Mouse (Mus musculus): ENCODE measurements at regions not wholly inside any gene's neighbourhood (a gene's known extent, or its start where the extent isn't known, plus 50 kb on each side); places are given as distances from the start of the nearest gene placed in this dataset.
"Not testable (repeated sequence)": the region's sequence is repeated elsewhere in the genome, so short reads cannot be mapped to it uniquely, and the experiment has no call there.

DNA sequence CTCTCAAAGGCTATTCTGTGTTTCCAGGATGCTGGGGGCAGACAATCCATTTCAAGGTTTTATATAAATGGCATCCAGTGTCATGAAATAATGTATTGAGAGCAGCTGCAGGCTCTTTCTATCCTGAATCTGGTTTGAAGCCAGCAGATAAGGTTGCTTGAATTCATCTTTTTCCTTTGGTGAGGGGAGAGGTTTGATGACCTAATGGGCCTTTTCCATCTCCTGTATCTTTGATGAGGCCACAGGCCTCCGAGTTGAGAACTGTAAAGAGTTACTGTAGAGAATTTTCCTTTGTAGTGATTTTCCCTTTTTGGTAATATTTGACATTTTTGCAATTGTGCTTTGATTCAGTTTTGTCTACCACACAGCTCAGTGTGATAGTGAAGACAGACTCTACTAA lies 458.8 kb upstream of the 1700008P02Rik start:
- DNase-seq (ENCODE audit: low spot score) = no peak

DNA sequence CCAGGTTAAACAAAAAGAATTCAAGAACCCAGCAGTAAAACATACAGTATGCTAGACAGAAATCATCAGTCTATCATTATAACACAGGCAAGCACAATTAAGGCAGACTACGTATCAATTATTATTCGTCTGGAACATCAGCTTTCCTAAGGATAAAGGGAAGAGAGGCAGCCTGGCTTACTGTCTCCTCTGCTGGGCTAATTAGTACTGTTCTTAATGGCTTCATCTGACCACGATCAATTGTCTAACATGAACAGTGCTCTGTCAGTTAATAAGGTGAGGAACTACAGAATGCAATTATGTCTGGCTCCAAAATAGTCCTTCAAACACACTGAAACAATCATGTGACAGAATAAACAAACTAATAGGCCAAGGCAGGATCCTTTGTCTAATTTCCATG lies 456.6 kb upstream of the 1700008P02Rik start:
- DNase-seq (ENCODE audit: low spot score) = no peak

- DNase-seq (ENCODE audit: low spot score) = no peak
Observed at GRCm38 (mm10) chr3:7074488-7074887, 454.2 kb upstream of the 1700008P02Rik start.

- DNase-seq (ENCODE audit: low spot score) = no peak
Observed at GRCm38 (mm10) chr3:7041372-7042057, 421.3 kb upstream of the 1700008P02Rik start.

GRCm38 (mm10) chr3:7035833-7036232 lies 415.6 kb upstream of the 1700008P02Rik start:
- DNase-seq (ENCODE audit: low spot score) = no peak

DNA sequence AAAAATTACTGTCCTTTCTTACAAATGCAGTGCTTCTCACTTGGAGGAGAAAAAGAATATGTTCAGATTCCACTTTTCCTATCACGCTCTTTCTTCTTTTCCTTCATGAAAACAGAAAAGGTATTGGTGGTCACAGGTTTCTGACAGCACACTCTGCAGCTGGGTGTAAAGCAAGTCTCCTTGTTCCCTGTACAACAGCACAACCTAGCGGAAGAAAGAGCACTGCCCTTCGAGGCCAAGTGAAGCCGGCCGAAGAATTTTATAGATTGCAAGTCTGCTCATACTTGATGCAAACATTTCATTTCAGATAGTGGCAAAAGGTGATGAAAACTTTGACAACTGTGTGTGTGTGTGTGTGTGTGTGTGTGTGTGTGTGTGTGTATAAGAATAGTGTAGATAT lies 407.6 kb upstream of the 1700008P02Rik start:
- DNase-seq (ENCODE audit: low spot score) = peak; percentile 12

DNA sequence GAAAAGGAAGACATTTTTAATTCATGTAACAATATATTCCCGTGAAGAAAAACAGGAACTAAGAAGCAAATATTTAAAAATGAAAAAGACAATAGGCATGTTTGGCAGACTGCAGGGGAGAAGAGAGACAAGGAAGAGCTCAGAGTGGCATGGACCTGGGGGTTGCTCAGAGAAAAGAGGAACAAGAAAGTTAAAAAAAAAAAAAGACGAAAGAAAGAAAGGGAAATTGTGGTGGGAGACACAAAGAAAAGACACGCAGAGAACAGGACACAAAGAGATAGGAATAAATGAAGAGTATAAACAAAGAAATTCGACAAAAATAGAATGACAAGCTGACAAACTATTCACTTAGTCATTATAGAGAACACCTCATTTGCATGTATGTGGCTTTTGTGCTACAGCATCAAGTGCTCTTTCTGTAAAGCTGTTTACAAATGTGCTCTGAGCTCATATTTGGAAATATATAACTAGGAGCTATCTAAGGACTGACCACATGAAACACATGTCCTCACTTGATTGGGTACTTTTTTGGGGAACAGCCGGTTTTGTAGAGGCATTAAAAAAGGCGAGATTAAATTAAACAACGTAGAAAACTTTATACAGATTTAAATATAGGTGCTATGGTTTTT lies 394.2 kb upstream of the 1700008P02Rik start:
- DNase-seq (ENCODE audit: low spot score) = no peak

DNA sequence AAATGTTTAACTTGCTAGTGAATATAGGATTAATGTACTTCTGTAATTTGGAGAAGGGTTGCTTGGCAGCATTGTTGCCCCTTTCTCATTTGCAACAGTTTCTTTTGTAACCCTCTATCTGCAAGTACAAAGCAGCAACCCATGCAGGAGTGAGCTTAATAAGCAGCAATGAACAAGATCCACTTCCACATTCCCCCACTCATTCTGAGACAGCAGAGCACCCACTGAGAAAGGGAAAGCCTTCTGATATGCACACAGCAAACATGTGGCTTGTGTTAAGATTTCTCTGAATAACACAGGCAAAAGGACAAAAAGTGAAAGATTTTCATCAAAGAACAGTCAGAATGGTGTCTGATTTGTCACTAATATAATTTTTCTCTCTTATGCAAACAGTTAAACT lies 393.3 kb upstream of the 1700008P02Rik start:
- no peak for DNase-seq (ENCODE audit: low spot score)

DNA sequence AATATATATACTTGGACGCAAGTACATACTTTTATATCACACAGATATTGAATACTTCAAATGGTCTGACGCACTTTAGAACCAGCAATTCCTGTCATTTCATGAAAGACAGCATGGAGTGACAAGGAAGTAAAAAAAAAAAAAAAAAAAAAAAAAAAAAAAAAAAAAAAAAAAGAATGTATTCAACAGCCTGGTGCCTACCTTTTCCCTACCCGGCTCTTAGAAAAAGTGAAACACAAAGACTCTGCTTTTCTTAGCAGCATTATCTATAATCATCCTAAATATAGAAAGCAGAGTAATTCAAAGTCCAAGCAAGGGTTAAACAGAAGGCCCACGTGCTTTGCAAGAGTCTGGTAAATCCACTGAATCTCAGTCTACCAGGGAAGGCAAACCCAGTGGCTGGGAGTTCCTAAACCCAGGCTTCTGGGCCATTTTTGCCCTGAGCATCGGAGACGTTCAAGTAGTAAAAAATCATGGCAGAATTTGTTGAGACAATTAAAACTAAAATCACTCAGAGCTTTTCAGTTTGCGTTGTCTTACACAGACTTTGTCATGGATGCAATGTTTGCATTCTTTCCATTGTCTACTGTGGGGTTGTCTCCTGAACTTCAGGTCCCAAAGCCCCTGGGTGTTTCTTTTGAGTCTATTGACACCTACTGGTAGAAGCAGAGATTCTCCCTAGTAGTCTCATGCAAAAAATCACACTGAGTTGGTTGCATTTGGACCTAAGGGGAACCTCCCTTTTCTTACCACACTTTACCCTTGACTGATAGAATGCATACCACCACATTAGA lies 390.2 kb upstream of the 1700008P02Rik start:
- DNase-seq (ENCODE audit: low spot score) = no peak

DNA sequence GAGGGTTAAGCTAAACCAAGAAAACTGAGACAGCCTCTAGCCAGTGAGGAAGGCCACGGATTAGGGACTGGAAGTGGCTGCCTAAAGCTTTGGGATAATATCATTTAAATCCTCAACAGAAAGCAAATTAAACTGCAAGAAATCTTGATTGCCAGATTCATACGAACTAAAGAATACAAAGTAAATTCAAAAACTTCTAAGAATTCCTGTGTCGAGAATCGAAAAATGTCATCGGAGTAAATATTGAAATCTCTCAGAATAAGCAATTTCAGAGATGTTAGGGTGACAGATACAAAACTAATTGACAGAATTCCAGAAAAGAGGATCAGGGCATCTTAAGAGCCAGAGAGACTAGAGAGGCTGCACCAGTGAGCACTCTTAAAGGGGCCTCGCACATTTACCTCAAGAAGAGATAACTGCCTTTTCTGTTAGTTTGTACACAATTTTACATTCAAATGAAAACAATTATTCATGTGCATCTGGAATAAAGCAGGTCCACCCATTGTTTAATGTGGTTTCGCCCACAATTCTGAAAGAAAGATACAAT lies 388.5 kb upstream of the 1700008P02Rik start:
- no peak for DNase-seq (ENCODE audit: low spot score)

DNA sequence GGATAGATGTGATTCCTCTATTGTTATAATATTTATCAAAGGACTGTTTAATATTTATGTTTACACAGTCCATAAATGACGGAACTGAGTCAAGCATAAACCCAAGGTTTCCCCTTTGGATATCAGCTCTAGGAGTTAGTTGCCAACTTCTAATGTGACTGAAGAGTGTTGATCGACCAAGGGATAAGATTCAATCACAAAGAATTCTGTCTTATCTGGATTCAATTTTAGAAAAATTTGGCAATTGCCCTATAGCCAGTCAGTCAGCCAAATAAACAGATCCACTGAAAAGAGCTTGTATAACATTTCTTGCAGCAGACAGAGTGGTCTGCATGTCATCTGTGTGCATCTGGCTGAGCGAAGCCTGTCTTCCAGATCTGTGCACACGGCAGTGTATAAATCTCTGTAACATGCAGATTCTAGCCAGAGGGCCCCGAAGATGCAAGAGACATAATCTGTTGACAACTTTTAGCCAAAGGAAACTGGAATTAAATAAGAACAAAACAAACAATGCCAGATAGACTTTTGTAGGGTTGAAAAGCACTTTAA lies 387.6 kb upstream of the 1700008P02Rik start:
- no peak for DNase-seq (ENCODE audit: low spot score)

GRCm38 (mm10) chr3:6991735-6992134 lies 371.5 kb upstream of the 1700008P02Rik start:
- DNase-seq (ENCODE audit: low spot score) = not testable (repeated sequence)

GRCm38 (mm10) chr3:6984918-6985317 lies 364.7 kb upstream of the 1700008P02Rik start:
- DNase-seq (ENCODE audit: low spot score) = no peak

GRCm38 (mm10) chr3:6957681-6958080 lies 337.4 kb upstream of the 1700008P02Rik start:
- DNase-seq (ENCODE audit: low spot score) = no peak

GRCm38 (mm10) chr3:6932535-6933103 lies 312.4 kb upstream of the 1700008P02Rik start:
- DNase-seq (ENCODE audit: low spot score) = no peak

DNA sequence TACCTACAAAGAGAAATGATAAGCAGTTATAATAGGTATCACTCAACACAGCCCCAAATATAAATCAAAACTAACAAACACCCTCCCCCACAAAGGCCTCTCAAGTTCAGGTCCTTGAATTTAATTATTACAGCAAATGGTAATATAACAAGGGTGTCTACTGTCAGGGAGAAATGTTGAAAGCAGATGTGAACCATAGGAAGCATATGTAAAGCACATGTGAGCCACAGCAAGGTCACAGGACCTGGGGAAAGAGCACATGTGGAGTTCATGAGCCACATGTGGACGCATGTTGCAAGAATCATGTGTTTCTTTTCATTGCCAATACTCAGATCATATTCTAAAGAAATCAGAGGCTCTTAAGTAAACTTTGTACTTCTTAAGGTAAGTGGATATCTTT lies 306.5 kb upstream of the 1700008P02Rik start:
- no peak for DNase-seq (ENCODE audit: low spot score)

GRCm38 (mm10) chr3:6922647-6923046 lies 302.4 kb upstream of the 1700008P02Rik start:
- not testable (repeated sequence) for DNase-seq (ENCODE audit: low spot score)

GRCm38 (mm10) chr3:6920253-6920652 lies 300.0 kb upstream of the 1700008P02Rik start:
- no peak for DNase-seq (ENCODE audit: low spot score)

DNA sequence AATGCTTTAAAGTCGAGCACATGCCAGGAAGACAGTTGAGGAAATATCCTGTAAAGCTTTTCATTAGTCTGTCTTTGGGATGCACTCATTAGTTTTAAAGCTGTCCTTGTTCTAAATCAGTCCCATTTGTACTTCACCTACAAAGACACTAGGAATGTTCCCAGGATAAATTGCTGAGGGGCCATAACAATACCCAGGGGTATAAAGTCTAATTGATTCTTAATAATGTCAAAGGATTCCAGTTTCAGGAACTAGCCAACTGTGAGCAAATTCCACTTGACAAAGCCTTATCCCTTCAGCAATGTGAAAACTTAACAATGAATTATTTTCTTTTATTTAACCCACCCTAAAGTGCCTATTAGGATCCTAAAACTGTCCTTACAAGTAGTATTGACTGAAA lies 267.7 kb upstream of the 1700008P02Rik start:
- DNase-seq (ENCODE audit: low spot score) = no peak

DNA sequence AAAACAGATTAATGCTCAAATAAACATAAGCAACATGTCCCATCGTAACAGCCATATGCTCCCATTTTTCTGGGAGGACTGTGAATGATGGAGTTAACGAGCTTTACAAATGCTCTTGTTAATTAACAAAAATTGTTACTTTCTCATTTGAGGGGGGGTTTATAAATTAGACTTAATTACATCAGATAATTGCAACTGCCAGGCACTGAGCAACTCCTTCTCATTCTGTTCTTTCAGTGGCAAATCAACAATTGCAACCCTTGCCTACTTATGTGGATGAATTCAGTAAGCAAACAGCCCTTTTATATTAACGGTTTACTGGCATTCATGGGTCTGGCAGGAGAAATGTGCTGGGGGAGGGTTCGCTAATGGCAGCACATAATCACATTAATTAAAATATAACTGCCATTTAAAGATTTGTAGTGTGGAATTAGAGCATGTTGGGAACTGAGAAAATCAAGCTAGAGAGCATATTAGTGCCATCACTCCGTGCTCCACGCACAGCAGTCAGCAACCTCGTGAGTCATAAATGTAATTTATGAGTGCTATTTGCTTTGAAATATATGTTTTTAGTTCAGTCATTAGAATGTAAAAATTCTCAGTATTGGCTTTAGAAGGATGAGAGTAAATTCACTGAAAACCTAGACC lies 266.9 kb upstream of the 1700008P02Rik start:
- DNase-seq (ENCODE audit: low spot score) = no peak

- no peak for DNase-seq (ENCODE audit: low spot score)
Observed at GRCm38 (mm10) chr3:6886200-6887052, 266.2 kb upstream of the 1700008P02Rik start.
